Mouse (Mus musculus): ENCODE data around the gene Erv3. TPM values are rescaled to one million over a fixed set of nuclear protein-coding genes. Genes with fewer than 3 reads are reported as not detected.

Gene Erv3
- polyA plus RNA-seq, 1 experiment: not detected

- H3K4me3 ChIP-seq (replicated peaks): no peak overlapping the region
- TF ChIP-seq FLI1 (IDR thresholded peaks at IDR 0.05; ENCODE audit: low read length) (no peak), GATA1 (IDR thresholded peaks at IDR 0.05; ENCODE audit: borderline replicate concordance, low read length) (no peak)
- peaks cover 47% of the 10 kb centered on the region for H3K27me3 ChIP-seq (replicated peaks)
- H3K4me1 ChIP-seq: peaks cover 11% of the 10 kb centered on the region
- no peaks in the 10 kb centered on the region for H3K9me3 ChIP-seq
- no peaks in the 10 kb centered on the region for H3K36me3 ChIP-seq (replicated peaks; ENCODE audit: low read length)
Observed at GRCm38 (mm10) chr2:131813437-131813836, 46.1 kb downstream of the Erv3 start.

DNA sequence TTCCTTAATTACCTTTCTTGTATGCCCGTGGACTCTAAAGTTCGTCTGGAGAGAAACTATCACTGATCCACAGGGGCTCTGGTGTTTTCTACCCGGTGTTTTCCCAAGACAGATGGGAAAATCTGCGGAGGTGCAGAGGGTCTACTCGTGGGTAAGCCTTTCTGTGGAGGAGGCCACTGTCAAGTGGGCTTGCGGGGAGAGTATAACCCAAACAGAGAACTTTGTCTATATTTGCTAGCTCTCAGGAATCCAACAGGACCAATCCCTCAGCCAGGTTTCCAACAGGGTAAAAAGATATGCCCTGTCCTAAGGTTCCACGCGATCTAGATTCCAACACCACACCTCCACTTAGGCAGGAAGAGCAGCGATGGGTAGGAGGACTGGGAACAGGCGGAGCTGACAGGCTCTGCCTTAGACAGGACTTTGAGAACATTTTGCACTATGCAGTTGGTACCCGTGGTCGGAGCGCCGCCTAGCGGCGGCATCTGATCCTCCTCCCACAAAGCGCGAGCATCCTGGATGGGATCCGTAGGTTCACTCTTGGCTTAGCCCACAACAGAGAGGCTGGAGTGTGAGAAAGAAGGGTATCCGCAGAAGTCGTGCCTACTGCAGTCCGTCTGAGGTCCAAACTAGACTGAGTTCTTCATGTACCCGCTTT lies 46.9 kb downstream of the Erv3 start:
- Histone ChIP-seq H3K36me3 (replicated peaks; ENCODE audit: low read length) (no peaks in the 10 kb centered on the region), H3K27me3 (replicated peaks) (peaks cover 47% of the 10 kb centered on the region), H3K4me1 (peaks cover 11% of the 10 kb centered on the region), H3K9me3 (no peaks in the 10 kb centered on the region), H3K4me3 (replicated peaks) (no peak overlapping the region)
- no peak for TF ChIP-seq FLI1 (IDR thresholded peaks at IDR 0.05; ENCODE audit: low read length)
- no peak for TF ChIP-seq GATA1 (IDR thresholded peaks at IDR 0.05; ENCODE audit: borderline replicate concordance, low read length)

- no peaks in the 10 kb centered on the region for H3K9me3 ChIP-seq
- no peaks in the 10 kb centered on the region for H3K36me3 ChIP-seq (replicated peaks; ENCODE audit: low read length)
- peaks cover 43% of the 10 kb centered on the region for H3K27me3 ChIP-seq (replicated peaks)
- peaks cover 11% of the 10 kb centered on the region for H3K4me1 ChIP-seq
- H3K4me3 ChIP-seq (replicated peaks): no peak overlapping the region
- TF ChIP-seq FLI1 (IDR thresholded peaks at IDR 0.05; ENCODE audit: low read length) (no peak), GATA1 (IDR thresholded peaks at IDR 0.05; ENCODE audit: borderline replicate concordance, low read length) (no peak)
Observed at GRCm38 (mm10) chr2:131811607-131812006, 47.9 kb downstream of the Erv3 start.

GRCm38 (mm10) chr2:131808856-131809255 lies 50.7 kb downstream of the Erv3 start:
- H3K4me3 ChIP-seq (replicated peaks): peak overlapping the region; percentile 69
- H3K4me1 ChIP-seq: peaks cover 11% of the 10 kb centered on the region
- peaks cover 34% of the 10 kb centered on the region for H3K27me3 ChIP-seq (replicated peaks)
- H3K36me3 ChIP-seq (replicated peaks; ENCODE audit: low read length): no peaks in the 10 kb centered on the region
- TF ChIP-seq GATA1 (IDR thresholded peaks at IDR 0.05; ENCODE audit: borderline replicate concordance, low read length) (no peak), FLI1 (IDR thresholded peaks at IDR 0.05; ENCODE audit: low read length) (no peak)
- peaks cover 2% of the 10 kb centered on the region; the same call in 1 of the 2 replicates for H3K9me3 ChIP-seq

- Histone ChIP-seq H3K27me3 (replicated peaks) (peaks cover 31% of the 10 kb centered on the region), H3K4me3 (replicated peaks) (no peak overlapping the region), H3K36me3 (replicated peaks; ENCODE audit: low read length) (no peaks in the 10 kb centered on the region), H3K9me3 (peaks cover 2% of the 10 kb centered on the region; the same call in 1 of the 2 replicates), H3K4me1 (peaks cover 7% of the 10 kb centered on the region)
- TF ChIP-seq GATA1 (IDR thresholded peaks at IDR 0.05; ENCODE audit: borderline replicate concordance, low read length) (no peak), FLI1 (IDR thresholded peaks at IDR 0.05; ENCODE audit: low read length) (no peak)
Observed at GRCm38 (mm10) chr2:131807660-131808059, 51.9 kb downstream of the Erv3 start.

- no peak for TF ChIP-seq FLI1 (IDR thresholded peaks at IDR 0.05; ENCODE audit: low read length)
- TF ChIP-seq GATA1 (IDR thresholded peaks at IDR 0.05; ENCODE audit: borderline replicate concordance, low read length): no peak
- H3K36me3 ChIP-seq (replicated peaks; ENCODE audit: low read length): no peaks in the 10 kb centered on the region
- peaks cover 7% of the 10 kb centered on the region for H3K4me1 ChIP-seq
- peaks cover 2% of the 10 kb centered on the region; the same call in 1 of the 2 replicates for H3K9me3 ChIP-seq
- H3K4me3 ChIP-seq (replicated peaks): no peak overlapping the region
- H3K27me3 ChIP-seq (replicated peaks): peaks cover 29% of the 10 kb centered on the region
Observed at GRCm38 (mm10) chr2:131806863-131807262, 52.7 kb downstream of the Erv3 start.

- Histone ChIP-seq H3K36me3 (replicated peaks; ENCODE audit: low read length) (no peaks in the 10 kb centered on the region), H3K4me1 (peaks cover 7% of the 10 kb centered on the region), H3K9me3 (peaks cover 2% of the 10 kb centered on the region; the same call in 1 of the 2 replicates), H3K4me3 (replicated peaks) (no peak overlapping the region), H3K27me3 (replicated peaks) (peaks cover 30% of the 10 kb centered on the region)
- TF ChIP-seq FLI1 (IDR thresholded peaks at IDR 0.05; ENCODE audit: low read length) (no peak), GATA1 (IDR thresholded peaks at IDR 0.05; ENCODE audit: borderline replicate concordance, low read length) (no peak)
Observed at GRCm38 (mm10) chr2:131805306-131805705, 54.2 kb downstream of the Erv3 start.

GRCm38 (mm10) chr2:131803801-131804200 lies 55.7 kb downstream of the Erv3 start:
- peaks cover 27% of the 10 kb centered on the region for H3K27me3 ChIP-seq (replicated peaks)

More at GRCm38 (mm10) chr2:131803801-131804200, 55.7 kb downstream of the Erv3 start:
- Histone ChIP-seq H3K9me3 (peaks cover 2% of the 10 kb centered on the region; the same call in 1 of the 2 replicates), H3K4me3 (replicated peaks) (no peak overlapping the region), H3K4me1 (peaks cover 4% of the 10 kb centered on the region), H3K36me3 (replicated peaks; ENCODE audit: low read length) (no peaks in the 10 kb centered on the region)
- TF ChIP-seq GATA1 (IDR thresholded peaks at IDR 0.05; ENCODE audit: borderline replicate concordance, low read length): no peak
- TF ChIP-seq FLI1 (IDR thresholded peaks at IDR 0.05; ENCODE audit: low read length): no peak

Other genes with a start within 250 kb of the Erv3 start
- gene Prnp, start 50.2 kb upstream of the Erv3 start, polyA plus RNA-seq (2012; ENCODE audit: insufficient read depth, low replicate concordance): 8.8 TPM in 1 of 2 replicates, not detected in the other
- gene Prn, start 50.2 kb upstream of the Erv3 start, polyA plus RNA-seq (2012; ENCODE audit: insufficient read depth, low replicate concordance): not detected in 2 replicates
- gene Prnd, start 91.1 kb upstream of the Erv3 start, polyA plus RNA-seq (2012; ENCODE audit: insufficient read depth, low replicate concordance): not detected in 2 replicates
- gene Rassf2, start 170.5 kb upstream of the Erv3 start, polyA plus RNA-seq (2012; ENCODE audit: insufficient read depth, low replicate concordance): 2.8 and 5.4 TPM in 2 replicates